In genomic region chr1:170645896-170646605, GRCm38 (mm10) we compare ENCODE assay signal across 10 mouse cellular contexts. TPM values are rescaled to one million over a fixed set of nuclear protein-coding genes. Genes with fewer than 3 reads are reported as not detected.
DNase-seq lines count a peak whose midpoint lies in the region; ATAC-seq and TF ChIP-seq lines count a peak whose summit lies in the region.
"Had no signal": no experiment of that assay in that cellular context is flagged by ENCODE, and none has a peak within 500 bp of the region (broad histone marks: within the 10 kb centered on the region; RNA-seq: fewer than 3 reads in every experiment).

No protein-coding gene starts in this region.

- peak overlapping the region; percentile 23 for H3K27ac ChIP-seq in bone marrow, adult 2 months (ENCODE audit: control insufficient read depth, insufficient read depth, low read depth, low read length, poor library complexity)
- peak overlapping the region; percentile 71 for H3K27ac ChIP-seq in heart, postnatal 0 days (ENCODE audit: low read depth)
- no peak overlapping the region for H3K27ac ChIP-seq in lung, postnatal 0 days (ENCODE audit: low read length)

- H3K27me3 ChIP-seq in heart, postnatal 0 days (ENCODE audit: control insufficient read depth, insufficient read depth, low read length) = no peaks in the 10 kb centered on the region
- no peaks in the 10 kb centered on the region for H3K27me3 ChIP-seq in lung, postnatal 0 days (replicated peaks; ENCODE audit: insufficient read depth, low read length)

- H3K4me2 ChIP-seq in heart, postnatal 0 days (ENCODE audit: low read depth, low read length) = peak overlapping the region; percentile 64
- peak overlapping the region; percentile 23 for H3K4me2 ChIP-seq in lung, postnatal 0 days (replicated peaks; ENCODE audit: low read depth, low read length)

- DNase-seq in heart, adult 11 months = peak; percentile 75
- no peak for DNase-seq in heart, postnatal 14 days
- no peak for DNase-seq in heart, postnatal 0 days (ENCODE audit: low spot score)
- DNase-seq in lung, postnatal 0 days (ENCODE audit: low spot score) = peak; percentile 85
- DNase-seq in right cerebral cortex, adult 2 months (ENCODE audit: low spot score in 2 of 2) = no peak
- no peak for DNase-seq in Muller cell, postnatal 12 days (ENCODE audit: inconsistent ontology term)
- DNase-seq in ovary, postnatal 10 days (ENCODE audit: low spot score) = no peak
- DNase-seq: B cell, adult 2 months; cerebellum, postnatal 25 days had no signal

- no peaks in the 10 kb centered on the region for H3K9me3 ChIP-seq in heart, postnatal 0 days (replicated peaks; ENCODE audit: control insufficient read depth, low read length)
- no peaks in the 10 kb centered on the region for H3K9me3 ChIP-seq in lung, postnatal 0 days (ENCODE audit: low read length)

- no peak for ATAC-seq in heart, postnatal 0 days (ENCODE audit: insufficient read depth, low read depth)
- ATAC-seq in lung, postnatal 0 days = peak; percentile 50

- peak overlapping the region; percentile 62 for H3K9ac ChIP-seq in heart, postnatal 0 days (replicated peaks; ENCODE audit: low read depth, low read length)
- H3K9ac ChIP-seq in lung, postnatal 0 days (replicated peaks; ENCODE audit: low read depth) = no peak overlapping the region

- H3K36me3 ChIP-seq in heart, postnatal 0 days (replicated peaks; ENCODE audit: control insufficient read depth, insufficient read depth, low read length) = peaks cover 6% of the 10 kb centered on the region
- H3K36me3 ChIP-seq in lung, postnatal 0 days (ENCODE audit: insufficient read depth, low read length) = no peaks in the 10 kb centered on the region

- peak overlapping the region; percentile 67 for H3K4me3 ChIP-seq in bone marrow, adult 2 months (replicated peaks; ENCODE audit: control insufficient read depth, low read depth, low read length)
- H3K4me3 ChIP-seq in heart, postnatal 0 days (ENCODE audit: low read depth, low read length) = peak overlapping the region; percentile 56
- peak overlapping the region; percentile 5; the same call in 1 of the 2 replicates for H3K4me3 ChIP-seq in lung, postnatal 0 days (ENCODE audit: low read depth, low read length)

- 58% methylated on average over 15 of the region's 15 CpGs for WGBS in bone marrow, adult 2 months
- 51% methylated on average over 15 of the region's 15 CpGs for WGBS in heart, postnatal 0 days
- 40% methylated on average over 15 of the region's 15 CpGs for WGBS in lung, postnatal 0 days

- H3K4me1 ChIP-seq in bone marrow, adult 2 months (ENCODE audit: control insufficient read depth, insufficient read depth, low read length) = peaks cover 2% of the 10 kb centered on the region
- H3K4me1 ChIP-seq in heart, postnatal 0 days (ENCODE audit: control insufficient read depth, insufficient read depth) = peaks cover 35% of the 10 kb centered on the region
- no peaks in the 10 kb centered on the region for H3K4me1 ChIP-seq in lung, postnatal 0 days (ENCODE audit: insufficient read depth, low read depth, low read length)

- no peak for TF ChIP-seq POLR2A in bone marrow, adult 2 months (IDR thresholded peaks at IDR 0.05; ENCODE audit: borderline replicate concordance, control insufficient read depth, low read depth, low read length)

- intact Hi-C loops in heart, postnatal 14 days (cut with DNase I) = no loop called here

- no peak for TF ChIP-seq CTCF in bone marrow, adult 2 months (IDR thresholded peaks at IDR 0.05; ENCODE audit: control insufficient read depth, insufficient read depth, low read length)
- TF ChIP-seq CTCF in heart, postnatal 0 days (IDR thresholded peaks at IDR 0.05; ENCODE audit: low read depth) = no peak
- TF ChIP-seq CTCF in lung, postnatal 0 days (IDR thresholded peaks at IDR 0.05) = no peak

- no peak for TF ChIP-seq EP300 in heart, postnatal 0 days (IDR thresholded peaks at IDR 0.05; ENCODE audit: low read depth)
- TF ChIP-seq EP300 in lung, postnatal 0 days (IDR thresholded peaks at IDR 0.05) = no peak

RNA-seq across cellular contexts. Expression of gene Olfml2b, which starts 1.7 kb away (rescaled TPM):
- 10 to 100 TPM; 16.6 to 17.3 TPM for total RNA-seq in heart, postnatal 14 days (2021)
- polyA plus RNA-seq in bone marrow, adult 2 months (2011; ENCODE audit: insufficient read depth, insufficient read length, low replicate concordance, missing spikeins) = 3.8 and 12.8 TPM in 2 replicates
- 63.0 and 76.5 TPM in 2 replicates for total RNA-seq in heart, postnatal 0 days (2014; rRNA removed; ENCODE audit: low replicate concordance)
- 19.3 and 26.3 TPM in 2 replicates for polyA plus RNA-seq in heart, postnatal 0 days (2015; fragmentation: Nextera tagmentation; extraction: Ambion mirVana)
- 23.3 and 26.0 TPM in 2 replicates for polyA plus RNA-seq in lung, postnatal 0 days (2015; fragmentation: Nextera tagmentation; extraction: Ambion mirVana)

RNA-seq across cellular contexts. Expression of gene Nos1ap, which starts 56.4 kb away (rescaled TPM):
- 10 to 100 TPM; 21.8 to 24.0 TPM for total RNA-seq in heart, postnatal 14 days (2021)
- polyA plus RNA-seq in bone marrow, adult 2 months (2011; ENCODE audit: insufficient read depth, insufficient read length, low replicate concordance, missing spikeins) = 34.3 and 68.3 TPM in 2 replicates
- 0.99 and 22.1 TPM in 2 replicates for total RNA-seq in heart, postnatal 0 days (2014; rRNA removed; ENCODE audit: low replicate concordance)
- polyA plus RNA-seq in heart, postnatal 0 days (2015; fragmentation: Nextera tagmentation; extraction: Ambion mirVana) = 7.7 and 10.3 TPM in 2 replicates
- 8.0 and 9.9 TPM in 2 replicates for polyA plus RNA-seq in lung, postnatal 0 days (2015; fragmentation: Nextera tagmentation; extraction: Ambion mirVana)

Comparison
In these comparisons a context has a peak if more than half of its experiments do, and no peak if none do; other contexts are left out.
1. DNase-seq: peak in heart, adult 11 months (single experiment) and lung, postnatal 0 days (single experiment); none in heart, postnatal 14 days (0 of 2), heart, postnatal 0 days (single experiment), right cerebral cortex, adult 2 months (0 of 2), Muller cell, postnatal 12 days (single experiment) and ovary, postnatal 10 days (single experiment).
2. H3K4me3 ChIP-seq: peak in every context shown above with its lines; median percentile 67 in bone marrow, adult 2 months; 56 in heart, postnatal 0 days; 5 in lung, postnatal 0 days.